Mouse (Mus musculus): ENCODE data around the gene Pde4dip.
A peak's percentile ranks its signal among the peaks of the same experiment; 100 is the strongest.

Gene Pde4dip

DNA sequence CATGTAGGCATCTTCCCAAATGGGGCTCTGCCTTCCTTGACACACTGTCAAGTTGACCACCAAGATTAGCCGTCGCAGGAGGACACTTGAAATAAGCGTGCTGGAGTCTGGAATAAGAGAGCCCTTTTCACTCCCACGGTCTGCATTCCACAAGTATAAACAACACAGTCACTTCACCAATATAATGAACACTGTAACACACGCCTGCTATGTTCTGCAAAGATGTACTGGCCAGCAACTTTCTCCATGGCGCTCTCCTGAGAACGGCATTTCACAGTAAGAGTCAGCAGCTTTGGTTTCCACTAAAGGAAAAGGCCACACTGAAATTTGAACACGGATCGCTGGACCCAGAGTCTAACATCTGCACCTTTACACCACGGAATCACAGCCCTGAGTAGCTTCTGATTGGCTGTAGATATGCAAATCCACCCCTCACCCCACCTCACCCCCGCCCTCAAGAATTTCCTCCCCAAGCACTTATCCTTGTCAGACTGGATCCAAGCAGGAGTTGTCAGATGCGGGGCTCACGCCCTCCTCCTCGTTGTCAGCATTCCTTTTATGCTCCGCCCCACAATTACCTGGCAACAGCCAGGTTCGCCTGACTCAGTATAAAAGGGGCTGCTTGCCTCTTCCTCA is 204.8 kb downstream of the Pde4dip start:
- no peak for DNase-seq

DNA sequence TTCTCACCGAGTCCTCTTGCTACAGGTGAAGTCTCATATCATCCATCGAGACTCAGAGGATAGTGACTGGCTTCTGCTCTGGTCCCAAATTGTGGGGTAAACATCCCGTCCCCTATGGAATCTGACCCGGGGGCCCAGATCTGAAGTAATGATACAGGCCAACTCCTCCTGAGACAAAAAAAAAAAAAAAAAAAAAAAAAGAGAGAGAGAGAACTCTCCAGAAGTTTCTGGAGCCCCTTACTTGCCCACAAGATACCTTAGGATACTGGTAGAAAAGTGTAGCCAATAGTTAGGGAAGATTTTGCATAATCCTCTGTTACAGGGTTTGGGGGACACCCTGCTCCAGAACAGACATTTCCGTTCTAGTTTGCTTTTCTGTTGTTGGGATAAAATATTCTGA is 205.9 kb downstream of the Pde4dip start:
- DNase-seq = no peak

DNA sequence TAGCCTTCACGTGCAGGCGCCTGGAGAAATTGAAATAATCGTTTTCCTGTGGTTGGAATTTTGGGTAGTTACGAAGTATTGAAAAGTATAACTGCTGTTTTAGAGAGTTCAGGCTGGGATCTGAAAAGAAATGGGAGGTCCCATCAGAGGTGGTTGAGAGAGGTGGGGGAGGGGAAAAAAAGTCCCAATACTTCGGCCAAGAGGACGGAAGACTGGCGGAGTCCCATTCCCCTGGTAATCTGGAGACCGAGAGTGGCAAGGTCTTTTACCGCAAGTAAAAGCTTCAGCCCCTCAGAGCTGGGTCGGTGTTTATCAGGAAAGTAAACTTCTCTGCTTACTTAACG is 206.4 kb downstream of the Pde4dip start:
- no peak for DNase-seq

DNA sequence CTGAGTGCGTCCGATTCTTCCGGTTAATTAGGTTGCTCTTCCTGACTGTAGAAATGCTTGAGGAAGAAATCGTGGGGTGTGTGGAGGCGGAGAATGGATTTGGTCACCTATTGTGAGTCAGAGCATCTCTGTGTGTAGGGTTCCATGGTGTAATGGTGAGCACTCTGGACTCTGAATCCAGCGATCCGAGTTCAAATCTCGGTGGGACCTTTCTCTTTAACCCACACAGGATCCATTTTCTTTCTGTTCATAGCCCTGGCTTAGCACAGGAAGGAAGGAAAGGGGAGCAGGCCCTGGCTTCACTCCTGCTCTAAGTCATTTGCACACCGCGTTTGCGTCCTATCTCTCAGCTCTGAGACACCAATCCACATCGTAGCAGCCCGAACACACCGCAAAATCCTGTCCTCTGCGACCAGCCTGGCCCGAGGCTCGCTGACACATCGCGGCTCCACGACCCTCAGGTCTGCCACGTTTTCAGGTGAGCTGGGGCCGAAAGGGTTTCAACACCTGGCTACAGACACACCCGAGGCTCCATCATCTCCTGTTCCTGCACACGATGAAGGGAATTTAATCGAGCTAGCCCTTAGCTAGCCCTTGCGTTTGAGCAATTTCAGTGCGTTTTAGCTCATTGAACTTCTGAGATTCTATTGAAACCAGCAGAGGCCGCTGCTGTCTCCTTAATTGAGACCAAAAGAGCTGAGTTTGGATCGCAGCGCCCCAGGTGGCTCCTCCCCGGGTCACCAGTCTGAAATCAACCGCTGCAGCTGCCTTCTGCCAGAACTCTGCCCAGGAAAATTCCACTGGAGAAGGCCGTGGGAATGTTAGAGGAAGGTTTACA is 207.0 kb downstream of the Pde4dip start:
- DNase-seq = peak; percentile 78 to 83

DNA sequence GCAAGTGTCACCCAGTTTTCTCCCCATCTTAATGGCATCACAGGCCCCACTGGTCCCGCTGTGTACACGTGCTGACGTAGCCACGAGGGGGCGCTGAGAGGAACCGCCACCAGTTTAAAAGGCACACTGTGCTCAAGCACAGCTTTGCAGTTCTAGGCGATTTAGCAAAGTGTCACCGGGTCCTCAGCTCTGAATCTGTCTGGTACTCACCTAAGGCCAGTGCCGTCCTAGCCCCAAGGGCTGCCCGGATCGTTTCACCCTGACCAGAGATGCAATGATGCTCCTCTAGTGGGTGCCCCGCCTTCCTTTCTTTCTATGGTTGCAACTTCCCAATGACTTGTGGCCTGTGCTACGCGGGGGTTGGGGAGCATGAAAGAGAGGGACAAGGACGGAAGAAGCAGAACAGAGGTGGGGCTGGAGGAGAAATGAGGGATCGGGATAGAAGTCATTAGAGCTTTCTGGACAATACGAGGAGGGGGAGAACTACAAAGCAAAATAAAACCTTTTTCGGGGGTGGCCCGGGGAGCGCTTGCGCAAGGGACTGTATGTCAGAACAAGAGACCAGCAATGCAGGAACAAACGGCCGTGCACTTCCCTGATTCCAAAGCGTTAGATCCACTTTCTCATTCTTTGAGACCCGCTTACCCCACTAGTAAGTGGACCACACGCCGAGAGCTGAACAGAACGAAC is 207.7 kb downstream of the Pde4dip start:
- DNase-seq = peak; percentile 86

DNA sequence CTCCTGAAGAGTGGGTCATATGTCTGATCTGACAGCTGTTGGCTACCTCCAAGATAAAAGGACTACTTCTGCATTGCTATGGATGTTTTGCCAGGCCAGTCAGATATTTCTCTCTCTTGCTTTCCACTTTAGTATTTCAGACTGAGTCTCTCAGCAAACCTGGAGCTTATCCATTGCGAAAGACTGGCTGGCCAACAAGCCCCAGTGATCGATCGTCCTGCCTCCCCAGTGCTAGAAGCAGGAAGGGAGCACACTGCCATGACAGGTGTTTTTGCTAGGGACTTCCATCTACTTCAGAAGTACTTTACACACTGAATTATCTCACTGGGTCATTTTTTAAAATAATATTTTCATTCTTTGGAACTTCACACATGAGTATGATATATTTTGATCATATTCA is 210.1 kb downstream of the Pde4dip start:
- DNase-seq = no peak

DNA sequence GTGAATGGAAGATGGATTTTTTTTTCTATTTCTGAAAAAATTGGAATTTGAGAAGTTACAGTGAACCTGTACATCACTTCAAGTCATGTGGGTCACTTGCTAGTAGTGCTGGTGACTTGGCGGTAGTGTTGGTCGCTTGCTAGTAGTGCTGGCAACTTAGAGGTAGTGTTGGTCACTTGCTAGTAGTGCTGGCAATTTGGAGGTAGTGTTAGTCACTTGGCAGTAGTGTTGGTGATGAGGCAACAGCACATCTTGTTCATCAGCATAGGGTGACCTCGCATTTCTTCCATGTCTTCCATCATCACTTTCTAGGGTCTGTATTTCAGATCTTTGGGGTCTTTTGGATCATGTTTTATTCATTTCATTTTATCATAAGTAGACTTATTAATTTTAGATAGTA is 212.4 kb downstream of the Pde4dip start:
- DNase-seq = no peak

DNA sequence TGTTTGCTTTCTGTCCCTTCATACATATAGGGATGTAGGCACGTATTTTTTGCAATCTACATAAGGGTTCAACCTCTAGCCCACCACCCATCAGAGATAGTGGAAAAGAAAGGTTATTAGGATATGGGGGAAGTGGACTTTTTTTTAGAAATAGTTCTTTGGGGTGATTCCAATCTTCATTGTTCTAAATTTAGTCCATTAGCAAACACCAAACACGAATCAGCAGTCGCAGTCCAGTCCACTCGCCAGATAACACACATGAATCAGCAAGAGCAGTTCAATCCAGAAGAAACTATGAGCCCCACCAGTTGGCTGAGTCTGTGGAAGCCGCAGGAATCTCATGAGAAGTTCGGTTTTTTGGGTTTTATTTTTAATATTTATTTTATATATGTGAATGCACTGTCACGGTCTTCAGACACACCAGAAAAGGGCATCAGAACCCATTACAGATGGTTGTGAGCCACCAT is 213.8 kb downstream of the Pde4dip start, which contains the start of gene Gm17651:
Gm17651 (minus strand) TSS at position 51 of the 467 bp plus-strand sequence.
- DNase-seq = no peak

DNA sequence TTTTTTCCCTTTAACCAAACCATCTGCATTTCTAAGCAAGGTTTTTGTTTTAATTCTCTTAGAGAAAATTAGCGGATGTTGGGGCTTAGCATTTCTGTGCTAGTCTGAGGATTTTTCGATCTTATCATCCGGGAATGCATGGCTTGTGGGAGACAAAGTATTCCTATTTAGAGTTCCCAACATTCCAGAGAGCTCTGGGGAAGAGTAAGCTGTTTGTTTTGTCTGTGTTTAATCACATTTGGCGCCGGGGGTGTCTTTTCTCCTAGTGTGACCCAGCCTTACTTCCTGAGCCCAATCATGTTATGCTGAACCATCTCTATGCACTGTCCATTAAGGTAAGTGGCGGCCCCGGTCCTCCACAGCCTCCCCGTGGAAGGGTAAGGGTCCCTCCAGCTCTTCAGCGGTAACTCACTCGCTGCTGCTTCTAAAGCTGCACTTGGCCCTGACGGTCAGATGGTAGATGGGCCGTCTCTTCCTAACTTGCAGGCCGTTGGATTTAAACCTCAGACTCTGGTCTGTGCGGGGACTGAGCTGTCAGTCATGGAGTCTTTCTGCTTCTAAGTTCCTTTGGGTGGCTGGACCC is 221.3 kb downstream of the Pde4dip start:
- no peak for DNase-seq

DNA sequence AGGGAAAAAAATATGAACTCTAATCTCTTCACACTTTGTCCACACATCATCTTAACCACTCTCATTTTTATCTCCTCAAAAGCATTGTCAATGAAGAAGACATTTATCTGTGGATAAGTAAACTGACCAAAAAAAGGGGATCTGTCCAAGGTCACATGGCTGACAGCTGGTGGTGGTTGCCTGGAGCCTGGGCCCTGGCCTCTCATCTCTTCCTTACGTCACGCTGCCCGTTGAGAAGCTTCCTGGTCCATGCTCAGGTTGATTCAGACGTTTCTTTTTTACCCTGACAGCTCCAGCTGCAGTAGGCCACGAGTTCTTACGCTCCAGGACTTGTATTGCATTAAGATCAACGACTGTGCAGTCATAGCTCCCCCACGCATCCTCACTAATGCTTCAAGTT is 222.4 kb downstream of the Pde4dip start:
- no peak for DNase-seq

DNA sequence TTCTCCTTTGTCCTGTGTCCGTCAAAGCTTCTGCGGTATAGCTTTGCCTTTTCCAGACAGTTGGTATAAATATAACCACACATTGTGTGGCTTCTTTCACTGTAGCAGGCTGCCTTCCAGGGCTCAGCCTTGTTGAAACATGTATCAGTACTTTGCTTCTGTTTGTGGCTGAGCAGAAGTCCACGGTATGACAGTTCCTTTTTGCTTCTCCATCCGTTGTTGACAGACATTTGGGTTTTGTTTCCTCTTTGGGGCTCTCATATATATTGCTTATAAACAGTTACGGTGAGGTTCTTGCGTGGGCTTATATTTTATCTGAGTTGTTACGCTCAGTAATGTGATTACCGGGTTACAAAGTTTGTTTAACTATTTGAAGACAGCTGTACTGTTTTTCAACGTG is 223.0 kb downstream of the Pde4dip start:
- no peak for DNase-seq

DNA sequence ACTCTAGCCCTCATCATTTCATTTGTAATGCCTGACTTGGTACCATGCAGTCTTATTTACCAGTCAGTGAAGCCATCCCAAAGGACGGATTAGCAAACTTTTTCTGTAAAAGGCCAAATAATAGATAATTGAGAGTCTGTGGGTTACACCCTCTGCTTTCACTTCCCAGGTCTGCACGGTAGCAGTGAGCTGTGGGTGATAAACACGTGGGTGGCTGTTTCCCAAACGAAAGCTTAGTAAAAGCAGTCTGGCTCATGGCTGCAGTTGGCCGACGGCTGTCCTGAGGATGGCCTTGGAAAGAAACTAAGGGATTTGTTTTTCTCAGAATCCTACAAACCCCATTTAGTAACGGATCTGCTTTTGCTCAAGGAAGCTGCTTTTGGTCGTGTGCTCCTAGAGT is 227.3 kb downstream of the Pde4dip start:
- DNase-seq = no peak

DNA sequence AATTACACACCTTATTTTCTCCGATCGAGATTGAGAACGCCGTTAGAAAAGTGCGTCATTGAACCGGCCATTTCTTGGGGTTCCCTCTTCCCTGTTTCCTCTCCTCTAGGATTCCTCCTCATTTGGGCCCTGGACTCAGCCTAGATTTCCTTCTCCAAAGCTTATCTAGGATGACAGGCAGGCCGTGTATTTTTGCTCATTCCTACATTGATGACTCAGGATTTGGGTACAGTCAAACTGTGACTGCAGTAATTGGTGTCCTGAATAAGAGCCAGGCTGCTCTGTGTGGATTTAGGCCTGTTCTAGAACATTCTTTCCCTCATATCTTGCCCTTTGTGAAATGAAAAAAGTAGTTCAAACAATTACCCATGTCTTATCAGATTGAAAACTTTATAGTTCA is 228.8 kb downstream of the Pde4dip start:
- DNase-seq = no peak

DNA sequence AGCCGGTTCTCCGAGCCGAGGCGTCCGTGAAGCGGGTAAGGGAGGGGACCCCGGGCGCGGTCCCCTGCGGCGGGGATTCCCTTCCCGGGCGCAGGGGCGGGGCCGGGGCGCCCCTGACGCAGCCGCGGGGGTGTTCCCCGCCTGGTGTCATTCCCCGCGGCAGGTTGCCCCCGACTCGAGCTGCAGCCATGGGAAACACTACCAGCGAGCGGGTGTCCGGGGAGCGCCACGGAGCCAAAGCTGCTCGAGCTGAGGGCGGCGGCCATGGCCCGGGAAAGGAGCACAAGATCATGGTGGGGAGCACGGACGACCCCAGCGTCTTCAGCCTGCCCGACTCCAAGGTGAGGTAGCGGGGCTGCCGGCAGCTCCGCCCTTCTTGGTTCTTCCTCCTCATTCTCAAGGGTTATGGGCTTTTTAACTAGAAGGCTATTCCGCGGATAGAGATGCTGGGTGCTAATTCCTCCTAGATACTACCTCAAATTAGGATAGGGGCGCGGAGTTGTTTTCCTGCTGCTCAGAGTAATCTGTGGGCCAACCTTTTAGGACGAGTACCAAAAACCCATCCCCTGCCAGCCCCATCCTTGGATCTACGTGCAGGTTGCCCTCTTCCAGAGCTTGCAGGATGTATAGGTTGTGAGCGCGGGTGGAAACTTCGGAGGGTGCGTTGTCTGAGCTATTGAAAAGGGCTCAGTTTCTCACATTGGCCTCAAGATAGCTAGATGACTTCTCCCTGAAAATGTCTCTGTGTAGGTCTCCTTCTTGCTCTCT is 229.9 kb downstream of the Pde4dip start:
- DNase-seq = peak in 1 of 2 experiments; percentile 28

DNA sequence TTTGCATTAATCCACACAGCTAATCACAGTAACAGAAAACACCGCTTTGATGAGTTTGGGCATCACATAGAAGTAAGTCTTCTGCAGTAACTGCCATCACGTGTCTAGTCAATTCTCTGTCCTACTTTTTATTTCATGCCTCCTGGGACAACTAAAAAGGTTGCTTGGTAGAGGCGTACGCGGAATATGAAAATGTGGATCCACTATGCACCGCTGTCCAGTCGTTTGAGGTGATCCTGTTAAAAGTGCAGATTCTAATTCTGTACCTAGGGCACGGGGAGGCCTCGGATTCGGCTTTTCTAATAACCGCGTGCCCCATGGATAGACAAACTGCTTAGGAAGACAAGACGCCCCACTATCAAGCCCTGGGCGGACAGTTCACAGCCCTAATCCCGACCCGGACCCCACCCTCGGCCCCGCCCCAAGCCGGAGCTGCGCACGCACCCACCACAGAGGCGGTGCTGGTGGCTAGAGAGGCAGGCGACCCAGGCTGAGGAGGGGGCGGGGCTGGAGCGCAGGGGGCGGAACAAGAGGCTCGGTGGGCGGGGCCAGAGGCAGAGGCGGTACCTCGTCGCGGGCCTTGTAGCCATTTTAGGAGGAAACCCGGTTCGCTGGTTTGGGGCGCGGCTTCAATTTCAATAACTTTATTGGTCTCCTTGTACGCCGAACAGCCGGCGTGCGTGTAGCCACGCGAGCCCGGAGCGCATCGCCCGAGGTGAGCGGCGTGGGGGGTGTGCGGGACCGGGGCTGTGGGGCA is 230.7 kb downstream of the Pde4dip start, which contains the start of gene Prkab2:
Prkab2 (plus strand) TSS at position 539 of the 757 bp plus-strand sequence.
- DNase-seq = peak; percentile 100

DNA sequence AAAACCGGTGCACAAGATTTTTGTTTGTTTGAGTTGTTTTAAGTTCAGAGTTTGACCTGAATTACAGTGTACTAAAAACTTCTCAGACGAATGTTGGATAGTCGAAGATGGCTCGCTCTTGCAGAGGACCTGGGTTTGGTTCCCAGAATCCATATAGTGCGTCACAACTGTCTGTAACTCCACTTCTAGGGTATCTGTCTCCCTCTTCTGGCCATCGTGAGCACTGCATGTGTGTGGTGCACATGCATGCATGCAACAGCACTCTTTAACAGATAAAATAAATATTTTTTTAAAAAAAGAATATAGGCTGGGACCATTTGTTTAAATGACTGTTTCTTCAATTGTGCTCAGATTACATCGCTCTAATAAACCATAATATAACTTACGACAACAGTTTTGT is 233.6 kb downstream of the Pde4dip start:
- DNase-seq = peak; percentile 45 to 57

DNA sequence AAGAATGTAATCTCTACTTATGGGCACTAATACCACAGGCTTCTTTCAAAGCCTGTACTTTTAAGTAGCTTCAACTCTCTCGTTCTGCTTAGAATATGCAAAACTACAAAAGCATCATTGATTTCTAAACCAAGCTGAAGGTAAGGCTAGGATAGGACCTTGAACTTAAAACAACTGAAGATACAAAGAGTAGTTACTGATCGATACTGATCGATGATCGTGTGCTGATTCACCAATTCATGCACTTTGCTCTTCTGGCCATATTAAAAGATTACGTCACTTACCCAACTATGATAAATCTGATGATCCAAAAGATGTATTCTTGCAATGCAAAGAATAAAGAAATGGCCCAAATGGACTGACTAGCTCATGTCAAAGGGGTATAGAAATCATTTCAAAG is 234.7 kb downstream of the Pde4dip start:
- DNase-seq = no peak

DNA sequence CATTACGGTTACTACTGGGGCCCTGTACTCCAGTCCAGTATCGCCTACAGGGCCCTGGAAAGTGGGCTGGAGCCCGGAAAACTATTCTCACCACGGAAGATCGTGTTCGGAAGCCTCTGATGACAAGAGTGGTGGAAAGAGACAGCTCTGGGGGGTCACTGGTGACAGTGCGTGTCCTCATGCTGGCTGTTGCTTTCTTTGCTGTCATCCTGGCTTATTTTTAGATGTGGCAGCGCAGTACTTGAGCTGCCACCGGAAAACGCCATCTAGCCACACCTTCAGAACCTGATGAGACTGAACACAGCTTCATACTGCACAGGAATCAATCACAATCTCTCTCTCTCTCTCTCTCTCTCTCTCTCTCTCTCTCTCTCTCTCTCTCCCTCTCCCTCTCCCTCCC is 236.9 kb downstream of the Pde4dip start:
- no peak for DNase-seq

DNA sequence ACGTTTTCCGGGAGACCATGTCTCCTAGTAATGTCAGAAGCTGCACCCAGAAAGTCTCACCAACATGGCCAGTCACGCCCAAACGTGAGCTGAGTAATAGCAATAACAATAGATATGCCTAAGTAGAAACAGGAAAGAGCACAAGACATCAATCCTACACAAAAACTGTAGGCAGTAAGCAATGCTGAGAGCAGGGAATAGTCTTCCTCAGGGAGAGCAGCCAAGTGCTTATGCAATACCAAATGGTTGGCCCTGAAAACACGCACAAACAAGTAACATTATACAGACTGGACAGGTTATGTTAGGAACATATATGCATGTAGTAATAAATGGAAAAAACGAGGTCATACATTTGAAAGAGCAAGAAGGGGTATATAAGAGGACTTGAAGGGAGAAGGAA is 239.0 kb downstream of the Pde4dip start:
- no peak for DNase-seq

DNA sequence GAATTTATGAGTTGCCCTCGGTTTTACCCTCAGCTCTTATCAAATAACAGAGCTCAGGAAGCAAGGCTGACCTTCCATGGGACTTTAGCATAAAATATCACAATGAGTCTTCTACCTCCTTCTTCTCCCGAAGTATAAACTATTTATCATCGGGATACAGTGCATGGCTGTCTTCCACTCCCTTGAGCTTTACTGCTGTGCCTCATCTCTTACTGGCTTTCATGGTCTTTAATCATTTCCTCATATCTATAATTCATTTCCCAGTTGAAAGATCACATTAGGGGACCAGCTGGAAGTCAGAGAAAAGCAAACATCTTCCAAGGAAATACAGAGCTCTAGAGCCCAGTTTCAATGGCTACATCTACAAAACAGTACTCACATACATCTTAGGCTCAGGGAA is 239.5 kb downstream of the Pde4dip start:
- DNase-seq = no peak

DNA sequence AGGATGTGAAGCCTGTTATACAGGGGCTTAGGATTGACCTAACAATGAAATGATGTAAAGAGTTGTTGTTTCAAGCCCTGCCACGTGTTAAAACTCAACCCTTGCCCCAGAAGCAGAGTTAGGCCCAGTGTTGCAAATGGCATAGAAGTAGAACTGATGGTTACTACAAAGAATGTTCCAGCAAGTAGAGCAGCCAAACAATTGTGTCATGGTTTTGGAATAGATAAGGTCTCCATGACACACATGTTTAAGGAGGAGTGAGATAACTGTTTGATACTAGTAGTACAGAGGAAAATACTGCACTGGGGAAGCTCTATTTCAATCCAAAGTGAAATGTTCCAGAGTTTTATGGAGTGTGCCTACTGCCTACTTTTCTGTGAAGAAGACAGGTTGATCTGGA is 240.0 kb downstream of the Pde4dip start:
- DNase-seq = no peak

DNA sequence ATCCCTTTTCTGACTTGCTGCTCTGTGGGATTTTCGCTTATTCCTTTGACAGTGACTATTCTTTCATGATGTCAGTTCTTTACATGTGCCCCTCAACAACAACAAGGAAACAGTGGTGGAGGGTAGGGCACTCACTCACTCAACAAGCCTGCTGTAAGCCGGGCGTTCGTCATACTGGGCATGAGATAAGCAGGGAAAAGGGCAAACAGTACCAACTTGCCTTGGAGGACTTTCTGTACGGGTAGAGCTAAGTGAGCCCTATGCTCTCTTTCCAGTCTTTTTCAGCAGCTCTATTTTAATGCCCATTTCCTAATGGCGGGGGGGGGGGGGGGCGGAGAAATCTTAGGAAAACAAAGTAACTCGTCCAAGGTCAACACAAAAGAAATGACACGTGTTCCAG is 246.5 kb downstream of the Pde4dip start:
- no peak for DNase-seq
